Mouse (Mus musculus): Measurements from ENCODE around the gene Scand1.

Gene Scand1

GRCm38 (mm10) chr2:156312297-156312897 is at the start of gene Scand1, which contains the start of gene Cnbd2:
TSS of gene Scand1 (minus strand) at chr2:156312704.
TSS of gene Cnbd2 (plus strand) at chr2:156312299.
- peak; percentile 95 for DNase-seq (ENCODE audit: low read depth, low spot score)

GRCm38 (mm10) chr2:156356031-156356430 is 43.5 kb upstream of the Scand1 start:
- DNase-seq (ENCODE audit: low read depth, low spot score), result peak; percentile 75

- DNase-seq (ENCODE audit: low read depth, low spot score), result peak; percentile 35
These were observed 40.8 kb upstream of the Scand1 start for GRCm38 (mm10) chr2:156353265-156353692.

GRCm38 (mm10) chr2:156352413-156353165 is 40.1 kb upstream of the Scand1 start:
- peak; percentile 35 for DNase-seq (ENCODE audit: low read depth, low spot score)

GRCm38 (mm10) chr2:156351243-156351642 is 38.7 kb upstream of the Scand1 start:
- DNase-seq (ENCODE audit: low read depth, low spot score), result no peak

- peak; percentile 11 for DNase-seq (ENCODE audit: low read depth, low spot score)
These were observed 36.9 kb upstream of the Scand1 start for GRCm38 (mm10) chr2:156349286-156349848.

GRCm38 (mm10) chr2:156348812-156349211 is 36.3 kb upstream of the Scand1 start:
- peak; percentile 8 for DNase-seq (ENCODE audit: low read depth, low spot score)

GRCm38 (mm10) chr2:156344775-156345532 is 32.5 kb upstream of the Scand1 start:
- no peak for DNase-seq (ENCODE audit: low read depth, low spot score)

GRCm38 (mm10) chr2:156340078-156340477 is 27.6 kb upstream of the Scand1 start:
- DNase-seq (ENCODE audit: low read depth, low spot score), result no peak

GRCm38 (mm10) chr2:156331446-156331965 is 19.0 kb upstream of the Scand1 start:
- DNase-seq (ENCODE audit: low read depth, low spot score), result no peak

- no peak for DNase-seq (ENCODE audit: low read depth, low spot score)
These were observed 18.2 kb upstream of the Scand1 start for GRCm38 (mm10) chr2:156330681-156331080.

- DNase-seq (ENCODE audit: low read depth, low spot score), result peak; percentile 27
These were observed 12.2 kb upstream of the Scand1 start for GRCm38 (mm10) chr2:156324681-156325080.

GRCm38 (mm10) chr2:156324116-156324588 is 11.6 kb upstream of the Scand1 start:
- DNase-seq (ENCODE audit: low read depth, low spot score), result peak; percentile 84

GRCm38 (mm10) chr2:156321538-156321937 is 9.0 kb upstream of the Scand1 start:
- no peak for DNase-seq (ENCODE audit: low read depth, low spot score)

GRCm38 (mm10) chr2:156318491-156318890 is 6.0 kb upstream of the Scand1 start:
- DNase-seq (ENCODE audit: low read depth, low spot score), result no peak

GRCm38 (mm10) chr2:156314811-156315210 is 2.3 kb upstream of the Scand1 start:
- no peak for DNase-seq (ENCODE audit: low read depth, low spot score)

GRCm38 (mm10) chr2:156313153-156313552 is 649 bp upstream of the Scand1 start:
- no peak for DNase-seq (ENCODE audit: low read depth, low spot score)

GRCm38 (mm10) chr2:156311841-156312291 is 638 bp downstream of the Scand1 start:
- DNase-seq (ENCODE audit: low read depth, low spot score), result peak; percentile 61

GRCm38 (mm10) chr2:156311441-156311840 is 1.1 kb downstream of the Scand1 start:
- peak; percentile 41 for DNase-seq (ENCODE audit: low read depth, low spot score)

GRCm38 (mm10) chr2:156310945-156311344 is 1.6 kb downstream of the Scand1 start:
- DNase-seq (ENCODE audit: low read depth, low spot score), result no peak

- DNase-seq (ENCODE audit: low read depth, low spot score), result no peak
These were observed 2.0 kb downstream of the Scand1 start for GRCm38 (mm10) chr2:156310455-156310854.
